Mouse (Mus musculus): ENCODE measurements around the gene Mbd6. TPM values are rescaled to one million over a fixed set of nuclear protein-coding genes. Genes with fewer than 3 reads are reported as not detected.
"Not testable (repeated sequence)": the region's sequence is repeated elsewhere in the genome, so short reads cannot be mapped to it uniquely, and the experiment has no call there.

Gene Mbd6
- total RNA-seq (2015) (41.9 and 44.0 TPM in 2 replicates), total RNA-seq (2017) (4.1 and 6.8 TPM in 2 replicates)

DNA sequence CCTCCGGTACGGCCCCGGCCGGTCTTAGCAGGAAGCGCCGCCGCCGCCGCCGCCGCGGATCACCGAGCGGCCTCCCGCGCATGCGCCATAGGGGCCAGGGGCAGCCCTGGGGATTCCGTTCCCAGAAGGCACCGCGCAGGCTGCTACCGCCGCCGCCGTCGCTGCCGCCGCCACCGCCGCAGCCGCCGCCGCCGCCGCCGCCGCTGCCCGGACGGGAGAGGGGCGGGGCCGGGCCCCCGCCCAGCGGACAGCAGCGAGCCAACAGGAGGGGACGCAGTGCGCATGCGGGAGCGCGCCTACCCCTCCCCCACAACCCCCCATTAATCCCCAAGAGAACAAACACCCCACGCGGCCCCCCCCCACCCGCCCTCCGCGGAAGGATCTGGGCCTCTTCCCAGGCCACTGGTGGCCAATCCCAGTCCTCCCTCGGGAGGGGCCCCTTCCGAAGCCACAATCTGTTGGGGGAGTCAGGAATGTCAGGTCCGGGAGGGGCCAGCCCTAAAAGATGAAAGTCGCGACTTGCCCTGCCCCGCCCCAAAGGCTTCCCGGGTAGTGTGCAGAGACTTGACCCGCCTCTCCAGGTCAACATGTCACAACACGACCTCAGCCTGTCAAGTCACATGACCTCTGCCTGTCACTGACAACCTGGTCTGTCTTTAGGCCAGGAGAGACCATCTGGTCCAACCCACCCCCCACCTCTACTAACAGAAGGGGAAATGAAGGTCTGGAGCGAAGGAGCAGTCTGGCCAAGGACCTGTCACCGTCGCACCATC, at the start of gene Mbd6:
Gene Mbd6 (minus strand): TSS at position 219 of the 773 bp plus-strand sequence.
- ATAC-seq (replicated peaks; ENCODE audit: poor library complexity), result peak; percentile 28

DNA sequence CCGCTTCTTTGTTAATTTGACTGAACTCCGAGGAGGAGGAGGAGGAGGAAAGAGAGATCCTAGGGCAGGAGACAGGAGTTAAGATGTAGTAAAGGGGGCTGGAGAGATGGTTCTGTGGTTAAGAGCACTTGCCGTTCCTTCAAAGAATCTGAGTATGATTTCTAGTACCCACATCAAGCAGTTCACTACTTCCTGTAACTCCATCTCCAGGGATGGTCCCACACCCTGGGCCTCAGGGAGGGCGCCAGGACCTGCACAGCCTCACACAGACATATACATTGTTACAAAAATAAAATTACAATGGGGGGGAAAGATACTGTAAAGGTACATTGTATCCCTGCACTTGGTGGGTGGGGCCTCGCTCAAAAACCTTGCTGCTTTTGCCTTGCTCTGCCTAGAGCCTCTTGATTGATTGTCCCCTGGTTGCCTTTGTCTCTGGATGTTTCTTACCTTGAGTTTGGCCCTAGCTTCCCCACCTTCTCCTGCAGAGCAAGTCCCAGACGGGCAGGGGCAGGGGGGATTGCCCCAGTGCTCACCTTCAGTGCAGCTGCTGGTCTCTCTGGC, 48.8 kb upstream of the Mbd6 start:
- no peak for ATAC-seq (replicated peaks; ENCODE audit: poor library complexity)

DNA sequence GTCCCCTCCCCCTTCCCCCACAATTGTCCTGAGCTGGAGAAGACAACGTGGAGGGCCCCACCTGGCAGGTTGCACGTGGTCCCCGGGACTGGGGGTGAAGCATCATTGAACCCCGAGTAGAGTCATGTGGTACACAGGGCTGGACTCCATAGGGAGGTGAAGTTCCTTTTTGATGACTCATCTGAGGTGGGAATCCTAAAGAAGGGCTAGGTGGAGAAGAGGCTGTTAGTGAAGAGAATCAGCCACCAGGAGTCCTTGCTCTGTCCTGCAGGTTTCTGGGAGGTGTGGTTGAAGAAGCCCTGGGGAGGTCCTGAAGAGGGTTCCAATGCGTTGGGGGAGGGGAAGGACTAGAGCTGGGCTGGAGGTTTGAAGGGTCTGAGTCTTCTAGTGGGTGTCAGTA, 48.1 kb upstream of the Mbd6 start:
- no peak for ATAC-seq (replicated peaks; ENCODE audit: poor library complexity)

GRCm38 (mm10) chr10:127335271-127335670, 46.5 kb upstream of the Mbd6 start:
- no peak for ATAC-seq (replicated peaks; ENCODE audit: poor library complexity)

DNA sequence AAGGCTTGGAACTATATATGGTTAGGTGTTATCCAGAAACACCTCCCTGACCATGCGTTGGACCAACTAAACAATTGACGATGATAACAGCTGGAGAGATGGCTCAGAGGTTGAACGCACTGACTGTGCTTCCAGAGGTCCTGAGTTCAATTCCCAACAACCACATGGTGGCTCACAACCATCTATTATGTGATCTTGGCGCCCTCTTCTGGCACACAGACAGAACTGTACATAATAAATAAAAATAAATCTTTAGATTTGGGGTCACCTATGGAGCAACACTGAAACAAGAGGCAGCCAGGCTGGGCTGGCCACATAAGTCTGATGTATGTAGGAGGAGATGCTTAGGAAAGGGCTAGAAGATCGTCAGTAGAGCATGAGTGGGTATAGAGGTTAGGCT, 44.3 kb upstream of the Mbd6 start:
- ATAC-seq (replicated peaks; ENCODE audit: poor library complexity), result peak; percentile 62

DNA sequence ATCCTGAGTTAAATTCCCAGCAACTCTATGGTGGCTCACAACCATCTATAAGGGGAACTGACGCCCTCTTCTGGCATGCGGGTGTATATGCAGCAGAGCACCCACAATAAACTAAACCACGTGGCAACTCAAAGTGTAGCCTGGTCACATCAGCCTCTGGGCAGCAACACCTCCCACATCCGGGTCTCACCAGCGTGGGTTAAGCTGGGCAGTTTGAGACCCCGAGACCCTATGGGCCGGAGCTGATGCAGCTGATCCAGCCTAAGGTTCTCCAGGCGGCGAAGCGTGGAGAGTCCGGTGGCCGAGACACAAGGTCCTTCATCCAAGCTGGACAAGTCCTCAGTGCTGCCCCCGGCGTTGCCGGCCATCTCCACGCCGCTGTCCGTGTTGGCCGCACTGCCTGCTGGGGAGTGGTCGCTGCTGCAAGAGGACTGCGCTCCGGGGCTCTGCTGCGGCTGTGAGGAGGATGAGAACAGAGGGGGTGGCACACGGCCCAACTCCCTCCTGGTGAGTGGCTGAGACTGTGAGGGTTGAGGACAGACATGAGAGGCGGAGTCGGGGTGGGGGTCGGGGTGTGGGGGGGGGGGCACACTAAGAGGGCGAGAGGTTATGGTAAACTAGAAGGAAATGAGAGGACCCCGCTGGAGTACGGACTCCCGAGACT, 43.5 kb upstream of the Mbd6 start:
- ATAC-seq (replicated peaks; ENCODE audit: poor library complexity), result peak; percentile 63

DNA sequence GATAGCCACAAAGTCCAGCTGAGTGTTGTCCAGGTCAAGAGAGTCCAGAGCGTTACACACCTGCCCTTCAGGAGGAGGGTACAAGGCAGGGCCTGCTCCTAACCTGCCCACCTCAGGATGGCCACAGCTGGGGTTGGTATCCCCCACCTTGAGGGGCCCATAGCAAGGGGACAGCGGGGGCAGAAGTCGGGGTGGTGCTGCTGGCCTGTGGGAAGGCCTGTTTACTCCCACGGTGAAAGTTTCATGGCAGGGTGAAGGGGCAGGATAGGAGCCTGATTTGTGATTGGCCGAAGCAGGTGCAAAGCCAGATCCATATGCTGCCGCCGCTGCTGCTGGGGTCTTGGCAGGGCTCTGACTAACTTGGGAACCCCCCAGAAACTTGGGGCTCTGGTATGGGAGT, 41.4 kb upstream of the Mbd6 start:
- no peak for ATAC-seq (replicated peaks; ENCODE audit: poor library complexity)

GRCm38 (mm10) chr10:127327461-127328145, 38.8 kb upstream of the Mbd6 start:
- ATAC-seq (replicated peaks; ENCODE audit: poor library complexity), result no peak

- ATAC-seq (replicated peaks; ENCODE audit: poor library complexity), result no peak
Measured at GRCm38 (mm10) chr10:127326828-127327227, 38.0 kb upstream of the Mbd6 start.

DNA sequence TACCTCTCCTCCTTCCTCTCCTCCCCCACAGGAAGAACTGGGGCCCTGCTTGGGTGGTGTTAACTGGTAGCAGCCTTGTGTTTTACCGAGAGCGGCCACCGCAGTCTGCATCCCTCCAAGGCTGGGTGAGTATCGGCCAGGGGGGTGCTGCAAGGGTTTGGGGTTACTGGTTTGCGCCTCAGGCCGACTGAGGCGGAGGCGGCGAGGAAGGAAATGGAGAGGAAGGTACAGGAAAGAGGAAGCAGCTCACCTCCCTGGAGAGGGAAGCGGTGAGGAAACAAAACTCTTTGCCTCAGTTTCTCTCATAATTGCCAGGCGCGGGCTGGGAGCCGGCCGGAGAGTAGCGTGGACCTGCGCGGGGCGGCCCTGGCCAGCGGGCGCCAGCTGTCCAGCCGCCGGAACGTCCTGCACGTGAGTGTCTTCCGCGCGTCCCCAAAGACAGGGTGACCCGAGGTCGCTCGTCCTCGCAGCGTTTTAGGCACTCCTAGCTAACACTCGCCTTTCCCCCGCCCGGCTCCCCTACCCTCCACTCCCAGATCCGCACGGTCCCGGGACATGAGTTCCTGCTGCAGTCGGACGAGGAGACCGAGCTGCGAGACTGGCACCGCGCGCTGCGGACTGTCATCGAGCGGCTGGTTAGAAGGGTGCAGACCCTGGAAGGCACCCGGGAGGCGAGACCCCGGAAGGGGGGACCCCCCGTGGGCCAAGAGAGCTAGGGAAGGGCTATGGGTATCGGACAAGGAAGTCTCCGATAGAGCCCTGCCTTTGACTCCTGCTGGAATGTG, 37.4 kb upstream of the Mbd6 start:
- peak; percentile 12 for ATAC-seq (replicated peaks; ENCODE audit: poor library complexity)

GRCm38 (mm10) chr10:127325454-127326016, 36.7 kb upstream of the Mbd6 start:
- ATAC-seq (replicated peaks; ENCODE audit: poor library complexity), result no peak

- peak; percentile 83 for ATAC-seq (replicated peaks; ENCODE audit: poor library complexity)
Measured at GRCm38 (mm10) chr10:127324495-127324894, 35.7 kb upstream of the Mbd6 start.

- peak; percentile 64 for ATAC-seq (replicated peaks; ENCODE audit: poor library complexity)
Measured at GRCm38 (mm10) chr10:127323131-127323855, 34.5 kb upstream of the Mbd6 start.

DNA sequence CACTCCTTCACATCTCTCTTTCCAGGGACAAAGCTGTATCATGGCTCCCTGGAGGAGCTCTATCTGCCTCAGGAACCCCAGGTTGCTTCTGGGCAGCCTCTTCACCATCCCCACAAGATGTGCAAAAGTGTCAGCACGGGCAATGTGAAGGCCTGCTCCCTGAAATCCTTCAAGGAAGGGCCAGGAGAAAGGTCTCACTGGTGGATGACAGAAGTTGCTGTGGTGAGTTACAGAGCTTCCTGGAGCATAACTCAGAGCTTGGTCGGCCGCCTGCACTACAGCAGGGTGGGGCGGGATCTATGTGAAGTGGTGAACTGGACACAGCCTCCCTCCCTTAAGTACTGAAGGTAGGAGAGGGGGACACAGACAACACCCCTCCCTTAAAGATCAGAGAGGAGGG, 33.9 kb upstream of the Mbd6 start:
- no peak for ATAC-seq (replicated peaks; ENCODE audit: poor library complexity)

GRCm38 (mm10) chr10:127322178-127322577, 33.4 kb upstream of the Mbd6 start:
- ATAC-seq (replicated peaks; ENCODE audit: poor library complexity), result no peak

- ATAC-seq (replicated peaks; ENCODE audit: poor library complexity), result no peak
Measured at GRCm38 (mm10) chr10:127321621-127322020, 32.8 kb upstream of the Mbd6 start, which contains the start of gene Arhgap9. Gene Arhgap9, plus strand, starts transcription at chr10:127321964.

- no peak for ATAC-seq (replicated peaks; ENCODE audit: poor library complexity)
Measured at GRCm38 (mm10) chr10:127319969-127320368, 31.2 kb upstream of the Mbd6 start.

GRCm38 (mm10) chr10:127318009-127318408, 29.2 kb upstream of the Mbd6 start:
- peak; percentile 45 for ATAC-seq (replicated peaks; ENCODE audit: poor library complexity)

DNA sequence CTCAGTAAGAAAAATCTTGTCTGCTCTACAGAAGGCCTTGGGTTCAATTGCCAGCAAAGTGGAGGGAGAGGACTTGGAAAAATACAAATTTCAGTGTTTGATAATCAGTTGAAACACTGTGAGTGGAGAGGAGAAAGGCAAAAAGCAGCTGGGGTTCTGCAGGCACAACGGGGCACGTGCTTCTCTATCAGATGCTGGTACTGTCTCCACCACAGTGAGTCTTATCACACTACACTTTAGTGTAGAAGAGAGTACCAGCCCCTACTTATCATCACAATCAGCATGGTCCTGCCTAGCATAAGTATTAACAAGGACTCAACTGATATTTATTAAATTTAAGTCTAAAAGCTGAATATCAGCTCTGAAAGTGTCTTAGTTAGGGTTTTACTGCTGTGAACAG, 28.5 kb upstream of the Mbd6 start:
- peak; percentile 68 for ATAC-seq (replicated peaks; ENCODE audit: poor library complexity)

DNA sequence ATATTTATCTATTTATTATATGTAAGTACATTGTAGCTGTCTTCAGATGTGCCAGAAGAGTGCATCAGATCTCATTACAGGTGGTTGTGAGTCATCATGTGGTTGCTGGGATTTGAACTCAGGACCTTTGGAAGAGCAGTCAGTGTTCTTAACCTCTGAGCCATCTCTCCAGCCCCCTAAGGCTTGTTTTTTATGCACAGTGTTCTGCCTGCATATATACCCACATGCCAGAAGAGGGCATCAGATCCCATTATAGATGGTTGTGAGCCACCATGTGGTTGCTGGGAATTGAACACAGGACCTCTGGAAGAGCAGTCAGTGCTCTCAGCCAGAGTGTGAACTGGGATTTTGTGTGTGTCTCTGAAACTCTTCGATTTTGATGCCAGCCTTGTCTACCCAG, 26.1 kb upstream of the Mbd6 start:
- not testable (repeated sequence) for ATAC-seq (replicated peaks; ENCODE audit: poor library complexity)

Data from megakaryocyte progenitor cell, adult 5-6 weeks (primary cell).